Mouse (Mus musculus) right cerebral cortex, postnatal 4 days (tissue): Measurements from ENCODE around the gene Ankrd65.

Experiments used
- DNase-seq: peaks from one replicate; pipeline ENCODE4 v3.0.0-alpha.2; 2022

Gene Ankrd65

DNA sequence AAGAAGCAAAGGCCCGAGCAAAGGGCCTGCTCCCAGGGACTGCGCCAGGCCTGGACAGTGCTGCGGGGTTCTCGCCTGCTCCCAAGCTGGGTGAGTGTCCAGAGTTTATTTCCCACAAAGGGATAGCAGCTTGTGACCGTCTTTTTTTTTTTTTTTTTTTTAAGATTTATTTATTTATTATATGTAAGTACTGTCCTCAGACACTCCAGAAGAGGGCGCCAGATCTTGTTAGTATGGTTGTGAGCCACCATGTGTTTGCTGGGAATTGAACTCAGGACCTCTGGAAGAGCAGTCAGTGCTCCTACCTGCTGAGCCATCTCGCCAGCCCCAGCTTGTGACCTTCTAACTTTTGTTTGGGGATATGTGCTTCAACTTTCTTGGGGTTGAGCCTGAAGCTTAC, 30.8 kb downstream of the Ankrd65 start:
- DNase-seq: no peak

DNA sequence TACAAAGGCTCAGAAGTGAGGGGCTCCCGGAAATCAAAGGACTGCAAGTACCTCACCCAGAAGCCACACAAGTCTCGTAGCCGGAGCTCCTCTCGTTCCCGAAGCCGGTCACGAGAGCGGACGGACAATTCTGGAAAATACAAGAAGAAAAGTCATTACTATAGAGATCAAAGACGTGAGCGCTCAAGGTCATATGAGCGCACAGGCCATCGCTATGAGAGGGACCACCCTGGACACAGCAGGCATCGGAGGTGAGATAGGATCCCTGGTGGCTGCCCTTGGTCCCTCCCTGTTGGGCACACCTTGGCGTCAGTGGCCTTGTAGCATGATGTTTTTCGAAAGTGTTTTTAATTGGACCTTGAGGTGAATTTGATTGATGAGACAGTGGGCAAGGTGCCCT, 33.2 kb downstream of the Ankrd65 start:
- DNase-seq: no peak

DNA sequence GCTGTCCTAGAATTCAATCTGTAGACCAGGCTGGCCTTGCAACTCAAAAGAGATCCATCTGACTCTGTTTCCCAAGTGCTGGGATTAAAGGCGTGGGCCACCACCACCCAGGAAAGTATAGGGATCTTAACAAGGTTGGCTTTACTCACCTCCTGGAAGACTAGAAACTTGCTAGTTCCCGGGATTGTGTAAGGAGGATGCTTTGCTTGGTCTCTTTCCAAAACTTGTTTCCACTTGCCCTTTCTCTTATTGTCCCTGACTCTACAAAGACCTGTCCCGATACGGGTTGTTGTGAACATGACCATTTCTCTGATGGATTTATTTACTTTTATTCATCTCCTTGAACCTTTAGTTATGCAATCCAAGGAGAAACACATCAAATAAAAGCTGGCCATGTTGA, 39.6 kb downstream of the Ankrd65 start:
- no peak for DNase-seq

DNA sequence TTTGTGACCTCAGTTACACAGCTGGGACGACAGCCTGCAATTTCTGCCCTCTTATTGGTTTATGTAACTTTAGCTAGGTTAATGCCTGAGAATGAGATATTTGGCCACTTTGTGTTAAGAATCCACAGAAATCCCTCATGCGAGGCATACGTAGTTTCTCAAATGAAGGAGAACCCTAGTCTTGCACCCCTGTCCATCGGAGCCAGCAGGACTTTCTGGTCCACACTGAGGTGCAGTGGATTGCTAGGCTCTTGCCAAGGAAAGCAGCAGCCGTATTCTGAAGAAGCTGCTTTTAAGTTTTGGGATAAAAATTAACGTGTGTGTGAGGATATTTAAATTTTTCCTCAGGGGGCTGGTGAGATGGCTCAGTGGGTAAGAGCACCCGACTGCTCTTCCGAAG, 40.4 kb downstream of the Ankrd65 start:
- no peak for DNase-seq

DNA sequence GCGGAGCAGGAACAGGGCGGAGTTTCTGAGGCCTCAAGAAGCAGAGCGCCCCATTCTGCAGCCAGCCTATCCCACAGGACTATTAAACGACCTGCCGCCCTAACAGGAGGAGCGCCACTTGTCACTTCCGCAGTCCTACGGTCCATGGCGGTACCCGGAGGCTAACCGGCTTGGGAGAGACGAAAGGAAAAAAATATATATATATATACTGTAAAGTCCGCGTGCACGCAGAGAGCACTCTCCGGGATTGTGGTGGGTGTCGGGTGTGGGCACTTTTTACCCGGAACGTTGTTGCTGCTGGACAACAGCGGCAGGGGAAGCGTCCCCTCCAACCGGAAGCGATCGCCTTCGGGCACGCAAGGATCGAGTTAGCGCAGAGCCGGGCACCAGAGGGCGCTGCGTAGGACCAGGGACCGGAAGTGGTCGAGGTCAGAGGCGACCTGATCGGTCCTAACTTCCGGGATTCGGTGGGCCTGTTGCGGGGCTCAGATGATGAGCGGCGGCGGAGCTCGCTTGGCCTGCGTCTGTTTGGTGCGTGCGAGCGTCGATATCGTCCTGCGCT, 41.0 kb downstream of the Ankrd65 start, which contains the start of gene Aurkaip1:
Gene Aurkaip1 (plus strand): TSS at position 68 of the 562 bp plus-strand sequence.
- DNase-seq: peak; percentile 97

DNA sequence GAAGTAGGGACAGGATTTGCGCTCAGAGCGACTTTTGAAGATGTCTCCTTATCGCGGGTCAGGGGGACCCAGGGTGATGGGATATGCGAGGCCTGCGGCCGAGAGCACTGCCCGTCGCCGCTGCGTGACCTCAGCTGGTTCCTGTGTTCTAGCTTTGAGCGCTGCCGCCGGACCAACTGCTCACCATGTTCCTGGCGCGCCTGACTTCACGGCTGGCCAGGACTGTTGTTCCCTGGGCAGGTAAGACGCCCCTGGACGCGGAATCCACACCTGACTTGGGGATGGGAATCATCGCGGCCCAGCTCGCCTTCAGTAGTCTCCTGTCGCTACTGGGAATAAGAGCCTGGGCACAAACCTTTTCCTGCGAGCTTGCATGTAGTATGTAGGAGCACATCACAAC, 41.6 kb downstream of the Ankrd65 start:
- DNase-seq: no peak

DNA sequence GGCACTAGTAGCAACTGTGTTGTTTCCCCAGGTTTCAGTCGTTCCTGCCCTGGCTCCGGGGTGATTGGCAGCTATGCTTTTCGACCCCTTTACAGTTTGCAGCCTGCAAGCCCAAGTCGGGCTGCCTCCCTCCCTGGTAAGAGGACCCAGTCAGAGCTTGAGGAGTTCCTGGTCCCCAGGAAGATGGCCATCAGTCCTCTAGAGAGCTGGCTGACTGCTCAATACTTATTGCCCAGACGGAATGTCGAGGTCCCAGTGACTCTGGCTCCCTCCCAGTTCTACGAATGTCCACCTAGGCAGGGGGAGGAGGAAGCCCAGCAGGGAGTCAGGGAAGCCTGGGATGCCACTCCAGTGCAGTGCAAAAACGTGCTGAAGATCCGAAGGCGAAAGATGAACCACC, 42.1 kb downstream of the Ankrd65 start:
- no peak for DNase-seq

DNA sequence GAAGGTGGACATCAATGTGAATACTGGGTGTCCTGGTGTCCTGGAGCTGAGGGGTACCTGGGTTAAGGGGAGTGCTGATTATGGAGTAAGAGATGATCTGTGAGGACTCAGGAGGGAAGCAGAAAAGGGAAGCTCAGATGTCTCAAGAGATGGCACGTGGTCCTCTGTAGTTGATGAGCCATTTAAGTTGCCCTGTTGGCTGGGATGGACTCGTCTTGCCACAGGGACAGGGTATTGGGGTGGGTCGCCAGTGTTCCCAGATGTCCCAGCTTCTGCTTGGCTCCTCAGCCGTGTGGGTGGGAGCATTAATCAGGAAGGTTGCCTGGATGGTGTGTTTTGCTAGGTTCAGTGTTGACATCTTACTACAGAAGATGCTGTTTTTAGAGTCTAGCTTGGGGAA, 43.0 kb downstream of the Ankrd65 start:
- no peak for DNase-seq

DNA sequence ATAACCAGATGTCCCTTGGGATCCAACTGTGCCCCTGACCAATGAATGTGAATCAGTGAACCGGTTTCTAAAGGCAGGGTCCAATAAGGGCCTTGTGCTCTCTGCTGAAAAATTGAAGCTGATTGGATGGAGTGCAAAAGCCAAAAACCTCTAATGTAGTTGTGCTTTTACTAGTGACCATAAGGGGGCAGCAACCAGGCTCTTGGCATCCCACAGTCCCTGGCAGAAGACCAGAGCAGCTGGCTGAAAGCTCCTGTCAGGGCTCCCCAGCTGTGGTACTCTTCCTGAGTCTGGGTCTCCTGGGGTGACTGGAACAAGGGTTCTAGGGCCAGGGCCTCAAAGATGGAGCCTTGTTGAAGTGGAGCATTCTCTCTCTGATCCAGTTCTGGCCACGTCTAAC, 43.6 kb downstream of the Ankrd65 start:
- DNase-seq: peak; percentile 73

DNA sequence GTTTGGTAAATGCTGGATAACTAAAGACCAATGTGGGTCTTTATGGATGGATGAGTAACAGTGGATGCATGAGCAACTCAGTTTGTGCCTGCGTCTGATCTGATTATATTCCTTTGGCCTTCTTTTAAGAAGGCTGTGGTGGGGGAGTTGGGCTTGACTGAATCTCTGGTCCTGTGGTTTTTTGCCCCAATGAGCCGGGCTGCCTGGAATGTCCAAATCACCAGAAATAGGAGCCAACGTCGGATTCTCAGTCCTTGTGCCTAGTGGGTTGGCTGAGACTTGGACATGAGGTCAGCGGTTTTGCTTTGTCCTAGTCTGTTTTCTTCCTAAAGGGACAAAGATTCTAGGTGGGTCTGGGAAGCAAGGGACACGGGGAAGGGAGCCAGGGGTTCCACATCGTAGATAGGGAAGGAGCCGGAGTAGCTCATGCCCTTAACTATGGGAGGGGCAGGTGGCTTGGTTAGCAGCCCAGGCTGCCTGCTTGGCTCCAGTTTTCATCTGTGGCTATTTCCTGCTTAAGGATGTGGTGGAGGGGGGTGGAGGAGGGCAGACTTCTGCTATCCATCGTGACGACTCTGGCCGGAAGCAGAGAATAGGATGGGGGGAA, 47.3 kb downstream of the Ankrd65 start:
- no peak for DNase-seq

DNA sequence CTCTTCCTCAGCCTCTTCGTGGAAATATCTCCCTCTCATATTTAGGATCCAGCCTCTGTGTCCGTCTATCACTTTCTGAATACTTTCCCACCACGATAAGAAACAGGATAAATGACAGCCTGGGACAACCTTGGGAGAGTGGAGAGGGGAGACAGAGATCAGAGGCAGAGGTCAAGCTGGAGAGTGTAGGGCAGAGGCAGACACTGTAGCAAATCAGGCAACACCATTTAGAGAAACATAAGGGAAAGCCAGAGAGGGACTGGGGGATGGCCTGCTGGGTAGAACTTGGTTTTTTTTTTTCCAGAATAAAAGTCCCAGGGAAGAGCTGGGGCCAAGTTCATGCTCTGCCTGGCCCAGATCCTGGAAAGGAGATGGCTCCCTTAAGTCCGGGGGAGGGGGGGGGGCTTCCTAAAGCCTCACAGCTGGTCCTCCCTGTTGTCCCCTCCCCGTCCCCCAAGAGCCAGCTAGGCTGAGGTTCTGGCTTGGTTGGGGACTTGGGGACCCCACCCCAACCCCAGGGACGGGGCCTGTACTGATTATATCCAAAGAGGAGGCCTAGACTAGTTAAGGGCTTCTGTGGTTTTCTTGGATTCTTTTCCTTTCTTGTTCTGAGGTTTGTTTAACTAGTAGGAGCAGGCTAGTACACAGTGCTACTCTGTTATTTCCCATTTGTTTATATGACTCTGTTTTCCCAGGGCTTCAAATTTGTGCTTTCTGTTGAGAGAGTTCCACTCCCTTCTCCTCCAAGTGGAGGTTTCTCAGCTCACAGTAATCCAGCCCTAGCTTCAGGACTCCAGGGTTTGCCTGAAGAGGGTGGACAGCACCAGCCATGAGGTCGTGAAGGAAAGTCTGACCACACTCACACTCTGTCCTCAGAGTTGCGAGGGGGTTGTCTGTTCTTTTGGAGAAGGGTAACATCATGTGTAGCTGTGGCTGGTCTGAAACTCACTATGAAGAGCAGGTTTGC, 48.2 kb downstream of the Ankrd65 start:
- DNase-seq: no peak

DNA sequence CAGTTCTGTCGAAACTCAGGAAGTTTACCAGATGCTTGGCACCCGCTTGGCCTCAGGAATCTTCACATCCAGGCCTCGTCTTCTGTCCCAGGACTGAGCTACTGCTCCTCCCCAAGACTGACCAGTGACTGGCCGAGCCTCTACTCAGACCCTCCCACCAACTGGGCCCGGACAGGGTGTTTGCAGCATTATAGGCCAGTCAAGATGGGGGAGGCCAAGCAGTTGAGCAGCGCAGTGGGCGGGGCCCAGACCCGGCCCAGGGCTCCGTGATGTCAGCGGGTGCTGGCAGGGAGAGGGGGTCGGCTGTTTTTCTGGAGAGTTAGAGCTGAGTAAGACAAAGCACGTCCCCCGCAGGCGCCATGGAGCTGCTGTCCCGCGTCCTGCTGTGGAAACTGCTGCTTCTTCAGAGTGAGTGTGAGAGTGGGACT, 49.3 kb downstream of the Ankrd65 start, which contains the start of gene Mxra8:
Gene Mxra8 (plus strand): TSS at position 198 of the 428 bp plus-strand sequence.
- DNase-seq: no peak

DNA sequence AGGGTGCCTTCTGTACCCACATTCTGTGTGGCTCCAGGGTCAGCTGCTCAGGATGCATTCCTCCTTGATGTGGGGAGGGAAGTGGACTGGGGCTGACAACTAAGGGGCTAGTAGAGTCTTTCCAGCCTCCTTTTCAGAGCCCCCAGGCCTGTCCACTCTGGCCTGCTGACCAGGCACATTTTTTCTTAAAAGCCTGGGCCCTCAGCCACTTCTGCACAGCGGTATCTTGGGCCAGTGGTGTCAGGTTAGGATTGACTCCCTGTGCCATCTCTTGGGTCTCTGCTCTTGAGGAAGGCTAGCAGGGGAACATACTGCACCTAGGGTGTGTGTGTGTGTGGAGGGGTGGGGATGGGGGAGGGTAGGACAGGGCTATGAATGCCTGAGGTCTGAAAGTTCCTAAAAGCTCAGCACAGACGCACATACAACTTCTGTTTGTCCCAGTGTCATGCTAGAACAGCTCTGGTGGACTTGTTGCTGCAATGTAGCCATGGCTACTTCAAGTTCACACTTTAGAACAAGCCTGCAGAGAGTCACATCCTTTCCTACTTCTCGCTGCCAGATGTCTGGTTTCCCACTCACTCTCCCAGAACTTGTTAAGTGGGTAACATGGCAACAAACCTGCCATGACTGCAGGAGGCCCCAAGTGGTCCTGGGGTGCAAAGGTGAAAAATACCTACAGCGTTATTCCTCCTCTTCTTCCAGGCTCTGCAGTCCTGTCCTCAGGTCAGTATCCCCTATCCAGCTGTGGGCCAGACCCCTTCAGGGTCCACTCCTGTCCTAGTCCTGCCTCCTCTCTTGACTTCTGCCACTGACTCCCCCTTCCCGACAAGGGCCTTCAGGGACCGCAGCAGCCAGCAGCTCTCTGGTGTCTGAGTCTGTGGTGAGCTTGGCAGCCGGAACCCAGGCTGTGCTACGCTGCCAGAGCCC, 50.1 kb downstream of the Ankrd65 start:
- DNase-seq: no peak

DNA sequence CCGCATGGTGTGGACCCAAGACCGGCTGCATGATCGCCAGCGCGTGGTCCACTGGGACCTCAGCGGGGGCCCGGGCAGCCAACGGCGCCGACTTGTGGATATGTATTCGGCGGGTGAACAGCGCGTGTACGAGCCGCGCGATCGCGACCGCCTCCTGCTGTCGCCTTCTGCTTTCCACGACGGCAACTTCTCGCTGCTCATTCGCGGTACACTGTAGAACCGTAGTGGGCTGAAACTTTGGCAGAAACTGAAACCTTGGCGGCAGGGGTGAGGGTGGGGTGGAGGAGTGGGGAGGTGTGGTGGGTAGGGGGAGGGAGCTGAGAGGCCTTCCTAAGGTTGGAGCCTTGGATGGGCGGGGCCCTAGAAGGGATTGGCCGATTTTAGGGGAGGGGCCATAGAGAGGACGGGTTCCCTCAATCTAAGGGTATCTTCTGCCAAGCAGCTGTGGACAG, 50.8 kb downstream of the Ankrd65 start:
- no peak for DNase-seq

DNA sequence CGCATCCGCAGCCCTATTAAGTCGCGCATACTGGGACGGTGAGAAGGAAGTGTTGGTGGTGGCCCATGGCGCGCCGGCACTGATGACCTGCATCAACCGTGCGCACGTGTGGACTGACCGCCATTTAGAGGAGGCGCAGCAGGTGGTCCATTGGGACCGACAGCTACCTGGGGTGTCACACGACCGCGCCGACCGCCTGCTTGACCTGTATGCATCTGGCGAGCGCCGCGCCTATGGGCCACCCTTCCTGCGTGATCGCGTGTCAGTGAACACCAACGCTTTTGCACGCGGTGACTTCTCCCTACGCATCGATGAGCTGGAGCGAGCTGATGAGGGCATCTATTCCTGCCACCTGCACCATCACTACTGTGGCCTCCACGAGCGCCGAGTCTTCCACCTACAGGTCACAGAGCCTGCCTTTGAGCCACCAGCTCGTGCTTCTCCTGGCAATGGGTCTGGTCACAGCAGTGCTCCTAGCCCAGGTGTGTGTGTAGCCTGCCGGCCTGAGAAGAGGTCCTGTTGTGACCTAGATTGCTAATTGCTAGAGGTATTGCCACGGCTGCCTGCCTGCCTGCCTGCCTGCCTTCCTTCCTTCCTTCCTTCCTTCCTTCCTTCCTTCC, 51.5 kb downstream of the Ankrd65 start:
- DNase-seq: no peak

DNA sequence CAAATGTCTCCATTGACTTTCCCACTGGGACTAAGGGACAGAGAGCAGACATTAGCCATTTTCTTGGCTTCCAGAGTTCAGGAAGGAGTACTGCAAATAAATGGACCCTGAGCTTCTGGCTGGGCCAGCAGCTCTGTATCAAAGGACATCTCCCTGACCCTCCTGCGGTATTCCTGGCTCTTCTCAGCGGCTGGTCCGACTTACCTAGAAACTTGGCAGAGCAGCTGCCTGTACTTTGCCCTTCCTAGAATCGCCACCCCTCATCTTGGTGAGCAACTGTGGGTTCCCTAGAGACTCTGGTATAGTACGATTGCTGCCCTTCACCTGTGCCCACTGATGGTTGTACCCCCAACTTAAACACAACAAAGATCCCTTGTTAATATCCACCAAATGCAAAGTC, 53.0 kb downstream of the Ankrd65 start:
- no peak for DNase-seq

DNA sequence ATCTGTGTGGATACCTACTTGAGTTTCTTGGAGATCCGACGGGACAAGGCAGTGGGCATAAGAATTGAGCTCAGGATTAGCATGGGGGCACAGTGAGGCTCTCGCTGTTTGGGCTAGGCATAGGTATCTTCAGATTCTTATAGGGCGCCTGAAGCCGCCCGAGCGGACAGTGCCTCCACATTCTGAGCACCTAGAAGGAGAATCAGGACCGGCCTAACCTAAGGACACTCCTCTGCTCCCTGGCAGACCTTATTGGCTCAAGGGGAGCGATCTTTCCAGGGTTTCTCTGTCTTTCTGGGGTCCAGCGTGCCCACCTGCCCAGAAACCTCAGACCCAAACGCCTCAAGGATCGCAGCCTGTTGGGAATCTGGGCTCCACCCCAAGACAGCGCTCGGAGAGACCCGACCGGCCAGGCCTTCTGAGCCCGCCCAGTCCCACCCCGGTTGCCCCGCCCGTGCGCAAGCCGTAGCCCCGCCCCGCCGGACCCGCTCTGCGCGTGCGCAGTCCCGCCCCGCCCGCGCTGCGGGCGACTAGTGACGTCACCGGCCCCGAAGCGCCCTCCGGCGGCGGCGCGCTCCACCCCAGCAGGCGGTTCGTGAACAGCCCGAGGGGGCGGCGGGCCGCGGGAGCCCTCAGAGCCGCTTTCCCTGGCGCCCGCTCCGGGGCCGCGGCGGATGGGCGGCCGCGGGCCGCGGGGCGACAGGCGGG, 56.8 kb downstream of the Ankrd65 start, which contains the start of gene Dvl1:
Gene Dvl1 (plus strand): TSS at position 532 of the 708 bp plus-strand sequence.
- peak; percentile 99 for DNase-seq

DNA sequence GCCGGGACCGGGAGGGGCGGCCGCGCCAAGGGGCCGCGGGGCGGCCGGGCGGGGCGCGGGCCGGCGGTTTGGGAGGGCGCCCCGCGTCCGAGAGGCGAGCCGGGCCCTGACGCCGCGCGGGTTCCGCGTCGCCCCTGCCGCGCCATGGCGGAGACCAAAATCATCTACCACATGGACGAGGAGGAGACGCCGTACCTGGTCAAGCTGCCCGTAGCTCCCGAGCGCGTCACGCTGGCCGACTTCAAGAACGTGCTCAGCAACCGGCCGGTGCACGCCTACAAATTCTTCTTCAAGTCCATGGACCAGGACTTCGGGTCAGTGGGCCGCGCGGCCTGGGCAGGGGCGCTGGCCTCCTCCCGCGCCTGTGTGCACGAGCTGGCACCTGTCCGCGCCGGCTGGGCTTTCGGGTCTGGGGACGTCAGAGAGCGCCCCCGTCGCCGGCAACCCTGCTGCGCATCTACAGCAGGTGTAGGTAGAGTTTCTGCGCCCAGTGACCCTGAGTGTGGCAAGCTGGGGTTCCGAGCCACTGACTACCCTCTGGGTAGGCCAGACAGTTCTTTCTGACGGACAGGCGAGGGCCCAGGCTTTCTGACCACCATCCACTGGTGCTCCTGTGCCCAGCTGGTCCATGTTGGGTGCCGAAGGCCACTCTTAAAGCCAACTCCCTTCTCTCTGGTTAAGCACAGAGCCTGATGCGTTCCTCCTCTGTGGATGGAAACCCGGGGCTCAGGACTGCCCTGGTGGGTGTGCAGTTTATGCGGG, 57.5 kb downstream of the Ankrd65 start:
- no peak for DNase-seq

DNA sequence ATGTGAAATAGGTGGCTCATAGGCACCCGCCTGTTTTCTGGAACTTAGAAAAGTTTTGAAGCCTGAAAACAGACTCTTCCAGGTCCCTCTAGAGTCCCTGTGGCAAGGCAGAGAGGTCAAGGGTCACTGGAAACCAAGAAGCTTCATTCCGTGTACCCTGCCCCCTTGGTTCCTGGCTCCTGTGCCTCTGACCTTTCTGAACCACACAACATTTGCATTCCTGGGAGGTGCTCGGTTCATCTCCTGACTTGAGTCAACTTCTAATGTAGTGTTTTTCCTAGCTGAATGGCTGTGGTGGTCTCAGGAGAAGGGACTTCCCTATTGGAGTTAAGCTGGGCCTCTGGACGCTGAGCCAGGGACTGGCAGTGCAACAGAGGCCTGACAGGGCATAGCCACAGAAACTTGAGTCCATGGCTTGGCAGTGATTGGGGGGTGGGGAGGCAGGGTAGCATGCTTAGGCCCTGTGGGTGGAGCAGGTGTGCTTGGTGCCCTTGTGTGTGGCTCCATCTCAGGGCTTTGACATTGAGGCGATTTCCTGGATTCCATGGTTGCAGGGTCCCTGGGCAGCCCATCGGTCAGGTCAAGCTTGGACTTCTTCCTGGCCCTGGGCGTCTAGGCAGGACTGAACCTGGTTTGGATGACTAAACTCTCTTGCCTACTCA, 58.3 kb downstream of the Ankrd65 start:
- DNase-seq: no peak
